Mouse (Mus musculus): Measurements from ENCODE around the gene Scn3b. TPM values are rescaled to one million over a fixed set of nuclear protein-coding genes. Genes with fewer than 3 reads are reported as not detected.

Gene Scn3b
- polyA plus RNA-seq, 1 experiment from 2014 or later = 2.1 TPM

DNA sequence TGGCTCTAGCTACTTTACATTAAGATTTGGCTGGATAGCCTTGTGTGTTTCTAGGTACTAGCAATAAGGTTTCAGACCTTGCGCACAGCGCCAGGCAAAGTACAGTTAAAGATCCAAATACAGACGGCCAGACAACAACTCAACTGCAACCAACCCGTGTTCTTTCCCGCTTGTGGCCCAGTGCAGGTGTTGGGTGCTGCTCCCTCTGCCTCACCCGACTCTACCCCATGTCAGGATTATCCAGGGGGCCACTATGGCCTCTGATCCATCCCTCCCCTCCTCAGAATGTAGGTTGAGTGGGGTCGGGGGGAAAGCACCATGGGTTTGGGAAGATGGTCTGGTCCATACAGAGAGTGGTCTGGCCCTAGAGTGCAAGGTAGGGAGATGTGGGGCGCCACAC is 24.3 kb downstream of the Scn3b start:
- Histone ChIP-seq H3K36me3 (ENCODE audit: insufficient read depth, low read length) (peaks cover 24% of the 10 kb centered on the region), H3K9ac (replicated peaks; ENCODE audit: low read length) (no peak overlapping the region), H3K27me3 (ENCODE audit: insufficient read depth, low read length) (no peaks in the 10 kb centered on the region), H3K27ac (ENCODE audit: low read length) (no peak overlapping the region), H3K4me3 (ENCODE audit: low read length) (no peak overlapping the region), H3K4me1 (ENCODE audit: insufficient read depth, low read length) (no peaks in the 10 kb centered on the region), H3K4me2 (replicated peaks; ENCODE audit: low read depth, low read length) (no peak overlapping the region), H3K9me3 (ENCODE audit: low read length) (no peaks in the 10 kb centered on the region)
- ATAC-seq (ENCODE audit: low FRiP score, low TSS enrichment) = no peak
- WGBS = 93% methylated on average over 8 of the region's 8 CpGs

DNA sequence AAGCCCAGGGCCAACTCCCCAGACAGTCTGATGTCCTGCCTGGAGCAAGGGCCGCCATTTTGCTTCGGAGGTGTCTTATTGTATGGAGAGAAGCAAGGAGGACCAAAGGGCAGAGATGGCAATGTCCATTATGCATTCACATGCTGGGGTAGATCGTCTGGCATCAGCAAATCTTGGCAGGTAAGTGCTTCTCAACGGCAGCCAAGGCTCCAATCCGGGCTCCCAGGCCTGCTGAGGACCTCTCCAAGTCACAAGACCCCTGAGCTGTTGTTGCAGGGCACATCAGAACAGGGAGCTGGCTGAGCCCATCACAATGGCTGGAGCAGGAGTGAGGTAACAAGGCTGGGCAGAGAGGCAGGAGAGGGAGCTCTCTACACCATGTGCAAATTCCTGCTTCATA is 24.7 kb downstream of the Scn3b start:
- H3K4me2 ChIP-seq (replicated peaks; ENCODE audit: low read depth, low read length) = no peak overlapping the region
- ATAC-seq (ENCODE audit: low FRiP score, low TSS enrichment) = no peak
- peaks cover 24% of the 10 kb centered on the region for H3K36me3 ChIP-seq (ENCODE audit: insufficient read depth, low read length)
- 93% methylated on average over 5 of the region's 5 CpGs for WGBS
- H3K9ac ChIP-seq (replicated peaks; ENCODE audit: low read length) = no peak overlapping the region
- no peaks in the 10 kb centered on the region for H3K4me1 ChIP-seq (ENCODE audit: insufficient read depth, low read length)
- no peaks in the 10 kb centered on the region for H3K27me3 ChIP-seq (ENCODE audit: insufficient read depth, low read length)
- H3K9me3 ChIP-seq (ENCODE audit: low read length) = no peaks in the 10 kb centered on the region
- no peak overlapping the region for H3K4me3 ChIP-seq (ENCODE audit: low read length)
- no peak overlapping the region for H3K27ac ChIP-seq (ENCODE audit: low read length)

- H3K36me3 ChIP-seq (ENCODE audit: insufficient read depth, low read length) = peaks cover 24% of the 10 kb centered on the region
- H3K27me3 ChIP-seq (ENCODE audit: insufficient read depth, low read length) = no peaks in the 10 kb centered on the region
- no peak for ATAC-seq (ENCODE audit: low FRiP score, low TSS enrichment)
- H3K9ac ChIP-seq (replicated peaks; ENCODE audit: low read length) = no peak overlapping the region
- H3K4me1 ChIP-seq (ENCODE audit: insufficient read depth, low read length) = no peaks in the 10 kb centered on the region
- H3K4me3 ChIP-seq (ENCODE audit: low read length) = no peak overlapping the region
- no peaks in the 10 kb centered on the region for H3K9me3 ChIP-seq (ENCODE audit: low read length)
- H3K4me2 ChIP-seq (replicated peaks; ENCODE audit: low read depth, low read length) = no peak overlapping the region
- no peak overlapping the region for H3K27ac ChIP-seq (ENCODE audit: low read length)
- 84% methylated on average over 5 of the region's 5 CpGs for WGBS
Measured at GRCm38 (mm10) chr9:40294210-40294609, 25.2 kb downstream of the Scn3b start.

DNA sequence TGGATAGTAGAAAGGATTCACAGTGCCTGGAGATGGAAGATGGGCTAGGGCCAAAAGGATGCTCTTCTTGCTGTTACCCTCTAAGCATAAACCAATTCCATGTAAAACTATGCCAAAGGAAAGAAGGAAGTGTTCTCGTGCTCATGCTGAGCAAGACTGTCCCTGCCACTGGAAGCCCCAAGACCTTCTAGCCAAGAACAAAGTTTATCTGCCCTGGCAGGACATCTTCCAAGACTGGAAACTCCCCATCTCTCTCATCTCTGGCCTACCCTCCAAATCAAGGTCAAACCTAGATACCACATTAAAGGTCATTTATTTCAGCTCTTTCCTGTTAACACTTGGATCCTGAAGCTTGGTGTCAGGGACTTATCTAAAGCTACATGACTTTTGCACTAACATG is 25.8 kb downstream of the Scn3b start:
- Histone ChIP-seq H3K9me3 (ENCODE audit: low read length) (no peaks in the 10 kb centered on the region), H3K36me3 (ENCODE audit: insufficient read depth, low read length) (peaks cover 29% of the 10 kb centered on the region), H3K4me1 (ENCODE audit: insufficient read depth, low read length) (no peaks in the 10 kb centered on the region), H3K27me3 (ENCODE audit: insufficient read depth, low read length) (no peaks in the 10 kb centered on the region), H3K9ac (replicated peaks; ENCODE audit: low read length) (no peak overlapping the region), H3K4me3 (ENCODE audit: low read length) (no peak overlapping the region), H3K27ac (ENCODE audit: low read length) (no peak overlapping the region), H3K4me2 (replicated peaks; ENCODE audit: low read depth, low read length) (no peak overlapping the region)
- no peak for ATAC-seq (ENCODE audit: low FRiP score, low TSS enrichment)
- 92% methylated on average over 1 of the region's 1 CpGs for WGBS

GRCm38 (mm10) chr9:40296251-40296650 is 27.2 kb downstream of the Scn3b start:
- ATAC-seq (ENCODE audit: low FRiP score, low TSS enrichment) = no peak
- Histone ChIP-seq H3K4me2 (replicated peaks; ENCODE audit: low read depth, low read length) (no peak overlapping the region), H3K4me1 (ENCODE audit: insufficient read depth, low read length) (no peaks in the 10 kb centered on the region), H3K9me3 (ENCODE audit: low read length) (no peaks in the 10 kb centered on the region), H3K27ac (ENCODE audit: low read length) (no peak overlapping the region), H3K9ac (replicated peaks; ENCODE audit: low read length) (no peak overlapping the region), H3K36me3 (ENCODE audit: insufficient read depth, low read length) (peaks cover 33% of the 10 kb centered on the region), H3K4me3 (ENCODE audit: low read length) (no peak overlapping the region), H3K27me3 (ENCODE audit: insufficient read depth, low read length) (no peaks in the 10 kb centered on the region)
- WGBS = 96% methylated on average over 5 of the region's 5 CpGs

DNA sequence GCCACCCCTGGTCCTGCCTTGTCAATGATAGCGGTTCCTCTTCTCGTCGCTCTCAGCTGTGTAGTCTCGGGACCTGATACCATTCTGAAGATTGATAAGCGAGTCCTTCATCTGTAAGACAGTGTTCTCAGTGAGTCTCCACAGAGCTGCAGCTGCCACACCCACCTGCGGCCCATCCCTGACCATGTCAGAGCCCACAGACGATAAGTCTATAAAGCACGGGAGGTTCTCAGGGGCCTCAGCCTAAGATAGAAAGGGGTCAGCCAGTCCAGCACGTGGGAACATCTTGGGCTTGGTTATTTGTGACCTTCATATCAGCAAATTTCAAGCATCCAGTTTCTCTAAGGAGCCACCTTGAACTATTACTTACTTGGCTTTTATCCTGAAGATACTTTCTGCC is 29.0 kb downstream of the Scn3b start:
- Histone ChIP-seq H3K4me2 (replicated peaks; ENCODE audit: low read depth, low read length) (no peak overlapping the region), H3K9ac (replicated peaks; ENCODE audit: low read length) (no peak overlapping the region), H3K27me3 (ENCODE audit: insufficient read depth, low read length) (no peaks in the 10 kb centered on the region), H3K36me3 (ENCODE audit: insufficient read depth, low read length) (peaks cover 33% of the 10 kb centered on the region), H3K4me1 (ENCODE audit: insufficient read depth, low read length) (no peaks in the 10 kb centered on the region), H3K9me3 (ENCODE audit: low read length) (no peaks in the 10 kb centered on the region), H3K4me3 (ENCODE audit: low read length) (no peak overlapping the region), H3K27ac (ENCODE audit: low read length) (no peak overlapping the region)
- WGBS = 89% methylated on average over 9 of the region's 9 CpGs
- no peak for ATAC-seq (ENCODE audit: low FRiP score, low TSS enrichment)

GRCm38 (mm10) chr9:40299323-40299722 is 30.3 kb downstream of the Scn3b start:
- Histone ChIP-seq H3K9me3 (ENCODE audit: low read length) (no peaks in the 10 kb centered on the region), H3K4me2 (replicated peaks; ENCODE audit: low read depth, low read length) (no peak overlapping the region), H3K4me3 (ENCODE audit: low read length) (no peak overlapping the region), H3K27ac (ENCODE audit: low read length) (no peak overlapping the region), H3K9ac (replicated peaks; ENCODE audit: low read length) (no peak overlapping the region), H3K27me3 (ENCODE audit: insufficient read depth, low read length) (no peaks in the 10 kb centered on the region), H3K36me3 (ENCODE audit: insufficient read depth, low read length) (peaks cover 38% of the 10 kb centered on the region), H3K4me1 (ENCODE audit: insufficient read depth, low read length) (no peaks in the 10 kb centered on the region)
- ATAC-seq (ENCODE audit: low FRiP score, low TSS enrichment) = no peak
- WGBS = 98% methylated on average over 7 of the region's 7 CpGs

DNA sequence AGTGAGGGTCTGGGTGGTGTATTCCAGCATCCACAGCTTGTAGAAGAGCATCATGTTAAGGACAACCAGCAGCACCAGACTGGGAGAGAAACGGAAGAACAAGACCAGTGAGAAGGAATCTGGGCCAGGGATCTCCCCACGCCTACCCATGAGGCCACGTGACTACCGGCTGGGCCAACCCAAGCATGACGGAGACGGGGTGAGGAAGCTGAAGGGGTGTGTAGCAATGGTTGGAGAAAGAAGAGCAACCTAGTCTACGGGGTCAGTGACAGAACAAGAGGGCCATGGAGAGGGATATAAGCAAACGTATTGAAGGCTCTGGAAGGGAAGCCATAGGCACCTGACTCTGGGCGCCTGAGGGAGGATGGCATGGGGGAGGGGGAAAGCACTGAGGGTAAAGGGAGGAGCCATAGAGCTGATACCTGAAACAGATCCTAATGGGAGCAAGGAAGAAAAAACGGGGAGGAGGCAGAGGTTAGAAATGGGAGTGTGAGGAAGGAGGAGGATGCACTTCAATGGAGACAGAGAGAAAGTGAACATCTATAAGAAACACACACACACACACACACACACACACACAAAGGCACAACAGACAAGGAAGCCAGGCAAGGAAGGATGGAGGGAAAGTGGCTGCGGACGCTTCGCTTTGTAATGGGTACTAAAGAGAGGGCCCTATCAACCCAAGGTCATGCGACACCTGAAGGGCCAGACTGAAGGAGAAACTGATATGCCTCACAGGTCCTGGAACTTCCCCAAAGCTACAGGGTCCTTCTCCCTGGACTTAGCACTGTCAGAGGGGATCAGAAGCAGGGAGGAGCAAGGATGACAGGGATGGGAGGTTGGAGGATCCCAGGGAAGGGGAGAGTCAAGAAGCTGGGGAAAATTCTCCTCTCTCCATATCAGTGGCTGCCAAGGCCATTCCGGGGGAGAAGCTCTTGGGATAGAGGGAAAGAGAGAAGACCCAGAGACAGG is 31.3 kb downstream of the Scn3b start:
- Histone ChIP-seq H3K9ac (replicated peaks; ENCODE audit: low read length) (no peak overlapping the region), H3K4me1 (ENCODE audit: insufficient read depth, low read length) (no peaks in the 10 kb centered on the region), H3K9me3 (ENCODE audit: low read length) (no peaks in the 10 kb centered on the region), H3K36me3 (ENCODE audit: insufficient read depth, low read length) (peaks cover 43% of the 10 kb centered on the region), H3K27me3 (ENCODE audit: insufficient read depth, low read length) (no peaks in the 10 kb centered on the region), H3K27ac (ENCODE audit: low read length) (no peak overlapping the region), H3K4me3 (ENCODE audit: low read length) (no peak overlapping the region), H3K4me2 (replicated peaks; ENCODE audit: low read depth, low read length) (no peak overlapping the region)
- ATAC-seq (ENCODE audit: low FRiP score, low TSS enrichment) = peak; percentile 53
- WGBS = 73% methylated on average over 15 of the region's 15 CpGs

DNA sequence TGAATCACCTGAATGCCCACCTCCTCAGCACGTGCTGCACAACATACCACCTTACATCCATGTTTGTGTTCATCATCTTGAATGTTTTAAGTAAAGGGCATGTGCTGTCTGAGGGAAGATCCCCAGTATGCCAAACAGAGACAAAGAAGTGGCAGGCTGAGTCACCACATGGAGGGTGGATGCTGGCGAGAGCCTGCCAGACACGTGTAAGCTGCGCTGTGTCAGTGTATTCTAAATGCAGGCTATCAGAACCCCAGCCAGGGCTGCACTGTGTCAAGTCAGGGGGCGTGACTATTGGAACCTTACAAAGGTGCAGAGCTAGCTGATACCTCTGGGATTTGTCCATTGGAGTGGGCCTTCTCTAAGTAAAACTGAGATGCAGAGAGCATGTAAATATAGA is 32.5 kb downstream of the Scn3b start:
- Histone ChIP-seq H3K27ac (ENCODE audit: low read length) (no peak overlapping the region), H3K27me3 (ENCODE audit: insufficient read depth, low read length) (no peaks in the 10 kb centered on the region)
- ATAC-seq (ENCODE audit: low FRiP score, low TSS enrichment) = no peak

GRCm38 (mm10) chr9:40302375-40302774 is 33.4 kb downstream of the Scn3b start:
- WGBS = 83% methylated on average over 8 of the region's 8 CpGs
- Histone ChIP-seq H3K27ac (ENCODE audit: low read length) (no peak overlapping the region), H3K4me2 (replicated peaks; ENCODE audit: low read depth, low read length) (no peak overlapping the region), H3K9ac (replicated peaks; ENCODE audit: low read length) (no peak overlapping the region), H3K27me3 (ENCODE audit: insufficient read depth, low read length) (no peaks in the 10 kb centered on the region), H3K4me1 (ENCODE audit: insufficient read depth, low read length) (no peaks in the 10 kb centered on the region), H3K36me3 (ENCODE audit: insufficient read depth, low read length) (peaks cover 45% of the 10 kb centered on the region), H3K9me3 (ENCODE audit: low read length) (no peaks in the 10 kb centered on the region), H3K4me3 (ENCODE audit: low read length) (no peak overlapping the region)
- no peak for ATAC-seq (ENCODE audit: low FRiP score, low TSS enrichment)

More for the DNA sequence above, 32.5 kb downstream of the Scn3b start:
- Histone ChIP-seq H3K9ac (replicated peaks; ENCODE audit: low read length) (no peak overlapping the region), H3K4me1 (ENCODE audit: insufficient read depth, low read length) (no peaks in the 10 kb centered on the region), H3K4me2 (replicated peaks; ENCODE audit: low read depth, low read length) (no peak overlapping the region), H3K9me3 (ENCODE audit: low read length) (no peaks in the 10 kb centered on the region), H3K4me3 (ENCODE audit: low read length) (no peak overlapping the region), H3K36me3 (ENCODE audit: insufficient read depth, low read length) (peaks cover 43% of the 10 kb centered on the region)
- 84% methylated on average over 5 of the region's 5 CpGs for WGBS

Measured in kidney, embryonic 16.5 days (tissue).